In genomic region chr4:63452555-63452954, GRCm38 (mm10) we compare ENCODE assay signal across 14 mouse cellular contexts.
"Had no signal": no experiment of that assay in that cellular context is flagged by ENCODE, and none has a peak within 500 bp of the region (broad histone marks: within the 10 kb centered on the region; RNA-seq: fewer than 3 reads in every experiment).

No protein-coding gene starts in this region.

- DNase-seq: kidney, postnatal 36 days; left cerebral cortex, postnatal 4 days; lung, adult 18-20 months; retina, postnatal 1 day; right cerebral cortex, postnatal 4 days; spleen, adult 18-20 months; thymus, adult 18-20 months; thymus, postnatal 14 days had no signal

- H3K9me3 ChIP-seq: midbrain, embryonic 12.5 days; neural tube, embryonic 12.5 days had no signal

- H3K4me1 ChIP-seq: midbrain, embryonic 12.5 days; neural tube, embryonic 12.5 days had no signal

- H3K36me3 ChIP-seq: neural tube, embryonic 12.5 days had no signal

- H3K27ac ChIP-seq: layer of hippocampus, adult 2 months; limb, embryonic 13.5 days; liver, embryonic 14.5 days; midbrain, embryonic 12.5 days; neural tube, embryonic 12.5 days had no signal

- H3K4me3 ChIP-seq: layer of hippocampus, adult 2 months; limb, embryonic 13.5 days; midbrain, embryonic 12.5 days; myocyte; neural tube, embryonic 12.5 days had no signal

- H3K4me2 ChIP-seq: limb, embryonic 13.5 days; midbrain, embryonic 12.5 days; neural tube, embryonic 12.5 days had no signal

- H3K9ac ChIP-seq: limb, embryonic 13.5 days; liver, embryonic 14.5 days; midbrain, embryonic 12.5 days; neural tube, embryonic 12.5 days had no signal

- H3K27me3 ChIP-seq: limb, embryonic 13.5 days; midbrain, embryonic 12.5 days; neural tube, embryonic 12.5 days had no signal
